ENCODE assay signal across 10 mouse cellular contexts in genomic region chr2:118431589-118431988, GRCm38 (mm10). TPM values are rescaled to one million over a fixed set of nuclear protein-coding genes. Genes with fewer than 3 reads are reported as not detected.
A peak's percentile ranks its signal among the peaks of the same experiment; 100 is the strongest.
DNase-seq lines count a peak whose midpoint lies in the region; ATAC-seq and TF ChIP-seq lines count a peak whose summit lies in the region.
"Had no signal": no experiment of that assay in that cellular context is flagged by ENCODE, and none has a peak within 500 bp of the region (broad histone marks: within the 10 kb centered on the region; RNA-seq: fewer than 3 reads in every experiment).

No protein-coding gene starts in this region.

- 88% methylated on average over 5 of the region's 5 CpGs for WGBS in heart, adult 2 months

- H3K4me1 ChIP-seq in heart, adult 2 months (ENCODE audit: control insufficient read depth, insufficient read depth, low read length): no peaks in the 10 kb centered on the region
- H3K4me1 ChIP-seq: liver, embryonic 15.5 days; stomach, embryonic 15.5 days had no signal

- TF ChIP-seq EP300 in heart, adult 2 months (IDR thresholded peaks at IDR 0.05; ENCODE audit: insufficient read depth, low read depth, low read length): no peak

- DNase-seq in heart, adult 2 months: peak in 1 of 2 experiments; percentile 37
- DNase-seq in heart, adult 8-10 months (ENCODE audit: low spot score): no peak
- peak; percentile 30 for DNase-seq in right cerebral cortex, postnatal 4 days
- no peak for DNase-seq in right cerebral cortex, postnatal 25 days
- DNase-seq in c-Kit-positive CD71-negative TER-119-negative erythroid progenitor cells, embryonic 14.5 days (ENCODE audit: low read depth): peak; percentile 29
- peak; percentile 40 for DNase-seq in kidney, postnatal 14 days
- peak; percentile 26 to 32 for DNase-seq in spleen, postnatal 36 days (ENCODE audit: low spot score in 2 of 2)

- TF ChIP-seq CTCF in heart, adult 2 months (IDR thresholded peaks at IDR 0.05): peak; percentile 81

- no peaks in the 10 kb centered on the region; the same call in 1 of the 2 replicates for H3K36me3 ChIP-seq in heart, adult 2 months (ENCODE audit: control insufficient read depth, insufficient read depth, low read length)

- H3K4me3 ChIP-seq in heart, adult 2 months: no peak overlapping the region
- H3K4me3 ChIP-seq: liver, embryonic 15.5 days; stomach, embryonic 15.5 days had no signal

- TF ChIP-seq POLR2A in heart, adult 2 months (IDR thresholded peaks at IDR 0.05; ENCODE audit: insufficient read depth, low read depth, low read length): no peak

- no peak overlapping the region for H3K9ac ChIP-seq in heart, adult 2 months (ENCODE audit: low read depth, low read length)
- H3K9ac ChIP-seq: liver, embryonic 15.5 days; stomach, embryonic 15.5 days had no signal

- H3K79me2 ChIP-seq in heart, adult 2 months (replicated peaks; ENCODE audit: control insufficient read depth, insufficient read depth, low read length): no peaks in the 10 kb centered on the region

- ATAC-seq in erythroblast, adult 5-6 weeks (replicated peaks; ENCODE audit: low FRiP score, poor library complexity, severe bottlenecking): no peak

- no peak overlapping the region for H3K27ac ChIP-seq in heart, adult 2 months
- H3K27ac ChIP-seq: liver, embryonic 15.5 days; stomach, embryonic 15.5 days had no signal

- intact Hi-C loops in heart, adult 2 months (cut with DNase I): loop anchor here (2.0 kb wide), 1 partner anchor 169 kb away; no protein-coding TSS in a partner anchor

- H3K27me3 ChIP-seq in heart, adult 2 months (ENCODE audit: control insufficient read depth, insufficient read depth, low read length): no peaks in the 10 kb centered on the region
- H3K27me3 ChIP-seq: liver, embryonic 15.5 days; stomach, embryonic 15.5 days had no signal

RNA-seq across cellular contexts. Expression of gene Eif2ak4, which starts 43.2 kb away (rescaled TPM):
- 1 to 10 TPM; 6.1 to 7.0 TPM for total RNA-seq in heart, adult 2 months (2021)
- 4.6 and 5.0 TPM in 2 replicates for polyA plus RNA-seq in heart, adult 2 months (2012; rRNA removed)
- 1 to 10 TPM; 4.7 to 6.0 (median 5.6) TPM for total RNA-seq in heart, adult 8-10 months (2022)
- total RNA-seq in erythroblast, adult 5-6 weeks (2015; ENCODE audit: low replicate concordance): 3.1 and 7.3 TPM in 2 replicates
- 2.6 and 3.1 TPM in 2 replicates for total RNA-seq in erythroblast, adult 5-6 weeks (2017; ENCODE audit: low replicate concordance)

RNA-seq across cellular contexts. Expression of gene Srp14, which starts 47.9 kb away (rescaled TPM):
- total RNA-seq in heart, adult 2 months (2021): 100 to 1,000 TPM; 116 to 129 TPM
- 64.9 and 112 TPM in 2 replicates for polyA plus RNA-seq in heart, adult 2 months (2012; rRNA removed)
- total RNA-seq in heart, adult 8-10 months (2022): 100 to 1,000 TPM; 124 to 135 (median 133) TPM
- total RNA-seq in erythroblast, adult 5-6 weeks (2015; ENCODE audit: low replicate concordance): 39.8 and 109 TPM in 2 replicates
- 61.2 and 71.2 TPM in 2 replicates for total RNA-seq in erythroblast, adult 5-6 weeks (2017; ENCODE audit: low replicate concordance)

RNA-seq across cellular contexts. Expression of gene Gpr176, which starts 58.4 kb away (rescaled TPM):
- under 1 TPM; 0.07 to 0.10 TPM for total RNA-seq in heart, adult 2 months (2021)
- polyA plus RNA-seq in heart, adult 2 months (2012; rRNA removed): 0.12 and 0.23 TPM in 2 replicates
- under 1 TPM in 2 of 4 experiments, not detected in 2; 0.08 to 0.11 TPM for total RNA-seq in heart, adult 8-10 months (2022)
- not detected in 2 replicates for total RNA-seq in erythroblast, adult 5-6 weeks (2015; ENCODE audit: low replicate concordance)
- total RNA-seq in erythroblast, adult 5-6 weeks (2017; ENCODE audit: low replicate concordance): not detected in 2 replicates

Comparison
In these comparisons a context has a peak if more than half of its experiments do, and no peak if none do; other contexts are left out.
1. DNase-seq: peak in right cerebral cortex, postnatal 4 days (single experiment), c-Kit-positive CD71-negative TER-119-negative erythroid progenitor cells, embryonic 14.5 days (single experiment), kidney, postnatal 14 days (single experiment) and spleen, postnatal 36 days (2 of 2); none in heart, adult 8-10 months (single experiment) and right cerebral cortex, postnatal 25 days (single experiment).